In genomic region chr8:64377830-64378229, GRCm38 (mm10) we compare ENCODE assay signal across 18 mouse cellular contexts.
DNase-seq lines count a peak whose midpoint lies in the region; TF ChIP-seq lines count a peak whose summit lies in the region.
"Had no signal": no experiment of that assay in that cellular context is flagged by ENCODE, and none has a peak within 500 bp of the region (broad histone marks: within the 10 kb centered on the region; RNA-seq: fewer than 3 reads in every experiment).

No protein-coding gene starts in this region.

- no peak for TF ChIP-seq POLR2A in CH12.LX (IDR thresholded peaks at IDR 0.05; ENCODE audit: low read depth, low read length)

- dilution Hi-C loops in CH12.LX (cut with MboI; ENCODE audit: extremely low pct_ligation_motif_present, extremely low pct_unique_long_range_greater_than_20kb, low sequenced_read_pairs) = no loop called here

- TF ChIP-seq EP300 in CH12.LX (IDR thresholded peaks at IDR 0.05; ENCODE audit: low read length) = no peak

- H3K27ac ChIP-seq in CH12.LX (ENCODE audit: insufficient read depth, low read depth) (no peak overlapping the region), ES-E14 (ENCODE audit: insufficient read depth, low read depth, low read length, poor library complexity, severe bottlenecking) (no peak overlapping the region)

- H3K36me3 ChIP-seq in CH12.LX (replicated peaks in 1 of 2; ENCODE audit: control insufficient read depth in 1 of 2, insufficient read depth in 1 of 2, low read length in 1 of 2) (no peaks in the 10 kb centered on the region), ES-E14 (ENCODE audit: control insufficient read depth, insufficient read depth, low read length, poor library complexity, severe bottlenecking) (no peaks in the 10 kb centered on the region)
- H3K36me3 ChIP-seq: G1E had no signal

- no peak for TF ChIP-seq CTCF in CH12.LX (conservative IDR thresholded peaks at IDR 0.05 in 1 of 2, IDR thresholded peaks at IDR 0.05 in 1 of 2; ENCODE audit: low read depth in 2 of 2, low read length in 2 of 2)

- no peak overlapping the region for H3K9ac ChIP-seq in CH12.LX (ENCODE audit: insufficient read depth, low read depth)
- no peak overlapping the region for H3K9ac ChIP-seq in ES-E14 (ENCODE audit: insufficient read depth, low read depth, low read length, poor library complexity, severe bottlenecking)

- no peak for TF ChIP-seq RAD21 in CH12.LX (IDR thresholded peaks at IDR 0.05; ENCODE audit: low read depth, low read length)

- no peaks in the 10 kb centered on the region for H3K27me3 ChIP-seq in CH12.LX (replicated peaks)
- H3K27me3 ChIP-seq: Patski had no signal

- in situ Hi-C loops in CH12.LX (cut with MboI; ENCODE audit: low pct_ligation_motif_present, low pct_unique_long_range_greater_than_20kb, low sequenced_read_pairs) = no loop called here
- in situ Hi-C loops in ES-E14 (cut with MboI; ENCODE audit: low sequenced_read_pairs in 2 of 2, unreplicated experiment in 2 of 2) = no loop called here

- H3K4me1 ChIP-seq in CH12.LX (ENCODE audit: control insufficient read depth in 1 of 2, insufficient read depth in 2 of 2) (no peaks in the 10 kb centered on the region), ES-E14 (ENCODE audit: control insufficient read depth in 2 of 2, insufficient read depth in 2 of 2, low read length in 2 of 2, poor library complexity in 1 of 2) (no peaks in the 10 kb centered on the region)

- H3K4me2 ChIP-seq in CH12.LX (ENCODE audit: insufficient read depth, low read depth, poor library complexity, severe bottlenecking) = no peak overlapping the region

- DNase-seq in CH12.LX (ENCODE audit: extremely low read depth) = no peak
- DNase-seq in ES-E14 (ENCODE audit: low read depth, low spot score) = no peak
- DNase-seq in layer of hippocampus, adult 11-12 months (ENCODE audit: low spot score) = no peak
- DNase-seq in left cerebral cortex, adult 8-10 months (ENCODE audit: low spot score in 2 of 2) = no peak
- DNase-seq: adrenal gland, adult 2 months; adrenal gland, adult 8-10 months; adrenal gland, postnatal 10 days; adrenal gland, postnatal 14 days; adrenal gland, postnatal 25 days; adrenal gland, postnatal 36 days; B cell, adult 2 months; cerebellum, adult 11 months; cerebellum, adult 11-12 months; cerebellum, adult 18-20 months; cerebellum, adult 2 months; cerebellum, adult 8-10 months had no signal

- no peaks in the 10 kb centered on the region for H3K79me2 ChIP-seq in CH12.LX (replicated peaks; ENCODE audit: control insufficient read depth, extremely low read depth, insufficient read depth, poor library complexity, severe bottlenecking)

- H3K4me3 ChIP-seq in CH12.LX (replicated peaks in 1 of 3; ENCODE audit: low read depth in 2 of 3, low read length in 2 of 3, poor library complexity in 1 of 3) (no peak overlapping the region), ES-E14 (ENCODE audit: insufficient read depth in 1 of 2, low read depth in 1 of 2, low read length in 2 of 2, poor library complexity in 1 of 2, severe bottlenecking in 1 of 2) (no peak overlapping the region)

- H3K9me3 ChIP-seq in CH12.LX (replicated peaks; ENCODE audit: low read length) (peaks cover 42% of the 10 kb centered on the region), ES-E14 (ENCODE audit: control insufficient read depth, insufficient read depth, low read depth, low read length) (no peaks in the 10 kb centered on the region)
- H3K9me3 ChIP-seq: G1E had no signal

TF ChIP-seq in CH12.LX, 34 proteins besides CTCF, POLR2A, EP300 and RAD21:
- TF ChIP-seq MXI1 (IDR thresholded peaks at IDR 0.05; ENCODE audit: low read depth, low read length) (no peak), GABPA (IDR thresholded peaks at IDR 0.05; ENCODE audit: insufficient replicate concordance, low read depth, low read length) (no peak), JUN (IDR thresholded peaks at IDR 0.05; ENCODE audit: insufficient read depth, low read depth, low read length) (no peak), PAX5 (IDR thresholded peaks at IDR 0.05; ENCODE audit: low read length) (no peak), BHLHE40 (IDR thresholded peaks at IDR 0.05; ENCODE audit: low read depth, low read length) (no peak), MAFK (IDR thresholded peaks at IDR 0.05; ENCODE audit: insufficient replicate concordance, low read length) (peak; percentile 60; the same call in 1 of the 2 replicates)

TF ChIP-seq in ES-E14, 5 proteins besides CTCF, POLR2A, EP300 and RAD21:
- no peak for TF ChIP-seq CHD2 (IDR thresholded peaks at IDR 0.05; ENCODE audit: low read depth, low read length)
- no peak for TF ChIP-seq HCFC1 (IDR thresholded peaks at IDR 0.05; ENCODE audit: borderline replicate concordance, insufficient read depth, low read length)
- TF ChIP-seq MAFK (IDR thresholded peaks at IDR 0.05; ENCODE audit: insufficient read depth, low read depth, low read length) = peak; percentile 88
- no peak for TF ChIP-seq ZNF384 (IDR thresholded peaks at IDR 0.05; ENCODE audit: low read depth, low read length)
